Mouse (Mus musculus): Measurements from ENCODE around the gene Hoxb3. TPM values are rescaled to one million over a fixed set of nuclear protein-coding genes. Genes with fewer than 3 reads are reported as not detected.

Hoxb3 gene
- polyA plus RNA-seq, 1 experiment from 2014 or later, result not detected

GRCm38 (mm10) chr11:96349491-96350340 is 26.6 kb downstream of the Hoxb3 start:
- Histone ChIP-seq H3K4me1 (peaks cover 15% of the 10 kb centered on the region), H3K4me3 (no peak overlapping the region), H3K9ac (no peak overlapping the region), H3K9me3 (replicated peaks) (no peaks in the 10 kb centered on the region), H3K36me3 (ENCODE audit: poor library complexity, severe bottlenecking) (no peaks in the 10 kb centered on the region), H3K27ac (no peak overlapping the region), H3K4me2 (no peak overlapping the region), H3K27me3 (peaks cover 96% of the 10 kb centered on the region)
- WGBS, result 3% methylated on average over 14 of the region's 14 CpGs
- no peak for ATAC-seq

- WGBS, result 2% methylated on average over 2 of the region's 2 CpGs
- peaks cover 96% of the 10 kb centered on the region for H3K27me3 ChIP-seq
- no peak within 1 kb of the TSS for H3K4me3 ChIP-seq
- H3K4me2 ChIP-seq, result no peak within 1 kb of the TSS
- no peaks in the 10 kb centered on the region for H3K36me3 ChIP-seq (ENCODE audit: poor library complexity, severe bottlenecking)
- H3K9ac ChIP-seq, result no peak within 1 kb of the TSS
- no peak within 1 kb of the TSS for H3K27ac ChIP-seq
- peaks cover 14% of the 10 kb centered on the region for H3K4me1 ChIP-seq
- no peak for ATAC-seq
- no peaks in the 10 kb centered on the region for H3K9me3 ChIP-seq (replicated peaks)
These were observed 27.2 kb downstream of the Hoxb3 start, which contains the start of gene Hoxb2 for GRCm38 (mm10) chr11:96350341-96350624. TSS of gene Hoxb2 (plus strand) at chr11:96350525.

- Histone ChIP-seq H3K4me2 (no peak overlapping the region), H3K9me3 (replicated peaks) (no peaks in the 10 kb centered on the region), H3K4me3 (no peak overlapping the region), H3K9ac (no peak overlapping the region), H3K27ac (no peak overlapping the region), H3K36me3 (ENCODE audit: poor library complexity, severe bottlenecking) (no peaks in the 10 kb centered on the region), H3K4me1 (peaks cover 9% of the 10 kb centered on the region; the same call in 1 of the 2 replicates), H3K27me3 (peaks cover 94% of the 10 kb centered on the region)
- ATAC-seq, result no peak
- WGBS, result 0% methylated on average over 2 of the region's 2 CpGs
These were observed 27.7 kb downstream of the Hoxb3 start for GRCm38 (mm10) chr11:96350791-96351190.

GRCm38 (mm10) chr11:96351312-96351711 is 28.2 kb downstream of the Hoxb3 start:
- Histone ChIP-seq H3K4me3 (no peak overlapping the region), H3K4me2 (no peak overlapping the region), H3K9me3 (replicated peaks) (no peaks in the 10 kb centered on the region), H3K4me1 (peaks cover 8% of the 10 kb centered on the region; the same call in 1 of the 2 replicates), H3K27ac (no peak overlapping the region), H3K27me3 (peaks cover 94% of the 10 kb centered on the region), H3K9ac (no peak overlapping the region), H3K36me3 (ENCODE audit: poor library complexity, severe bottlenecking) (no peaks in the 10 kb centered on the region)
- 0% methylated on average over 11 of the region's 11 CpGs for WGBS
- no peak for ATAC-seq

- no peak overlapping the region for H3K4me3 ChIP-seq
- H3K4me2 ChIP-seq, result no peak overlapping the region
- H3K9ac ChIP-seq, result no peak overlapping the region
- peaks cover 8% of the 10 kb centered on the region; the same call in 1 of the 2 replicates for H3K4me1 ChIP-seq
- WGBS, result under 1% methylated on average over 22 of the region's 22 CpGs
- H3K36me3 ChIP-seq (ENCODE audit: poor library complexity, severe bottlenecking), result no peaks in the 10 kb centered on the region
- no peak for ATAC-seq
- H3K27ac ChIP-seq, result no peak overlapping the region
- peaks cover 94% of the 10 kb centered on the region for H3K27me3 ChIP-seq
- no peaks in the 10 kb centered on the region for H3K9me3 ChIP-seq (replicated peaks)
These were observed 28.7 kb downstream of the Hoxb3 start for GRCm38 (mm10) chr11:96351831-96352230.

- under 1% methylated on average over 57 of the region's 75 CpGs for WGBS
- Histone ChIP-seq H3K4me1 (peaks cover 8% of the 10 kb centered on the region; the same call in 1 of the 2 replicates), H3K9ac (no peak overlapping the region), H3K36me3 (ENCODE audit: poor library complexity, severe bottlenecking) (no peaks in the 10 kb centered on the region), H3K4me3 (no peak overlapping the region), H3K4me2 (no peak overlapping the region), H3K27ac (no peak overlapping the region), H3K27me3 (peaks cover 96% of the 10 kb centered on the region), H3K9me3 (replicated peaks) (no peaks in the 10 kb centered on the region)
- ATAC-seq, result no peak
These were observed 29.8 kb downstream of the Hoxb3 start for GRCm38 (mm10) chr11:96352691-96353521.

- Histone ChIP-seq H3K4me2 (no peak overlapping the region), H3K4me3 (no peak overlapping the region)
- ATAC-seq, result no peak
These were observed 30.4 kb downstream of the Hoxb3 start for GRCm38 (mm10) chr11:96353522-96353841.

GRCm38 (mm10) chr11:96353939-96354338 is 30.8 kb downstream of the Hoxb3 start:
- no peak for ATAC-seq
- H3K27me3 ChIP-seq, result peaks cover 96% of the 10 kb centered on the region
- H3K27ac ChIP-seq, result no peak overlapping the region
- no peaks in the 10 kb centered on the region for H3K36me3 ChIP-seq (ENCODE audit: poor library complexity, severe bottlenecking)
- WGBS, result 7% methylated on average over 8 of the region's 8 CpGs
- H3K4me2 ChIP-seq, result no peak overlapping the region
- H3K4me1 ChIP-seq, result peaks cover 8% of the 10 kb centered on the region; the same call in 1 of the 2 replicates
- no peak overlapping the region for H3K4me3 ChIP-seq
- H3K9ac ChIP-seq, result no peak overlapping the region
- no peaks in the 10 kb centered on the region for H3K9me3 ChIP-seq (replicated peaks)

More at GRCm38 (mm10) chr11:96353522-96353841, 30.4 kb downstream of the Hoxb3 start:
- no peaks in the 10 kb centered on the region for H3K9me3 ChIP-seq (replicated peaks)
- H3K27ac ChIP-seq, result no peak overlapping the region
- H3K4me1 ChIP-seq, result peaks cover 8% of the 10 kb centered on the region; the same call in 1 of the 2 replicates
- no peak overlapping the region for H3K9ac ChIP-seq
- peaks cover 96% of the 10 kb centered on the region for H3K27me3 ChIP-seq
- no peaks in the 10 kb centered on the region for H3K36me3 ChIP-seq (ENCODE audit: poor library complexity, severe bottlenecking)
- WGBS, result 1% methylated on average over 14 of the region's 14 CpGs

GRCm38 (mm10) chr11:96354376-96354775 is 31.2 kb downstream of the Hoxb3 start:
- WGBS, result under 1% methylated on average over 25 of the region's 25 CpGs
- Histone ChIP-seq H3K9ac (no peak overlapping the region), H3K4me1 (peaks cover 8% of the 10 kb centered on the region; the same call in 1 of the 2 replicates), H3K27me3 (peaks cover 96% of the 10 kb centered on the region), H3K36me3 (ENCODE audit: poor library complexity, severe bottlenecking) (no peaks in the 10 kb centered on the region), H3K4me2 (peak overlapping the region; percentile 43), H3K9me3 (replicated peaks) (no peaks in the 10 kb centered on the region), H3K4me3 (peak overlapping the region; percentile 18), H3K27ac (no peak overlapping the region)
- ATAC-seq, result no peak

GRCm38 (mm10) chr11:96354801-96355311 is 31.7 kb downstream of the Hoxb3 start:
- no peak overlapping the region for H3K9ac ChIP-seq
- H3K4me2 ChIP-seq, result peak overlapping the region; percentile 43
- H3K9me3 ChIP-seq (replicated peaks), result no peaks in the 10 kb centered on the region; the same call in 1 of the 2 replicates
- H3K27me3 ChIP-seq, result peaks cover 96% of the 10 kb centered on the region
- no peaks in the 10 kb centered on the region for H3K36me3 ChIP-seq (ENCODE audit: poor library complexity, severe bottlenecking)
- no peak overlapping the region for H3K27ac ChIP-seq
- H3K4me3 ChIP-seq, result peak overlapping the region; percentile 18; the same call in 1 of the 2 replicates
- peaks cover 8% of the 10 kb centered on the region; the same call in 1 of the 2 replicates for H3K4me1 ChIP-seq
- no peak for ATAC-seq
- 1% methylated on average over 9 of the region's 9 CpGs for WGBS

GRCm38 (mm10) chr11:96363807-96364206 is 40.7 kb downstream of the Hoxb3 start:
- Histone ChIP-seq H3K9ac (no peak overlapping the region), H3K9me3 (replicated peaks) (no peaks in the 10 kb centered on the region; the same call in 1 of the 2 replicates), H3K36me3 (ENCODE audit: poor library complexity, severe bottlenecking) (no peaks in the 10 kb centered on the region), H3K27ac (no peak overlapping the region), H3K4me2 (no peak overlapping the region), H3K27me3 (peaks cover 96% of the 10 kb centered on the region), H3K4me3 (no peak overlapping the region), H3K4me1 (no peaks in the 10 kb centered on the region)
- WGBS, result 3% methylated on average over 5 of the region's 5 CpGs
- ATAC-seq, result no peak
